Mouse (Mus musculus) liver, embryonic 14.5 days (tissue): ENCODE data around the gene Eif4b.

Experiments
- CTCF ChIP-seq: IDR thresholded peaks from 2 replicates; pipeline ENCODE4 v1.5.1; 2016; ENCODE audit warnings: antibody characterized with exemption, low read depth, control low read depth
- EP300 ChIP-seq: IDR thresholded peaks from 2 replicates; pipeline ENCODE4 v1.6.1; 2016; ENCODE audit warnings: antibody characterized with exemption, low read depth

- no peak for TF ChIP-seq CTCF
- no peak for TF ChIP-seq EP300
These were observed 628 bp downstream of the Eif4b start for GRCm38 (mm10) chr15:102074070-102074731.
